In genomic region chr5:99973941-99974340, GRCm38 (mm10) we compare ENCODE assay signal across 7 mouse cellular contexts. TPM values are rescaled to one million over a fixed set of nuclear protein-coding genes. Genes with fewer than 3 reads are reported as not detected.
DNase-seq lines count a peak whose midpoint lies in the region; ATAC-seq and TF ChIP-seq lines count a peak whose summit lies in the region.

No protein-coding gene starts in this region.

- H3K4me3 ChIP-seq in lung, embryonic 14.5 days (ENCODE audit: low read depth, low read length): peak overlapping the region; percentile 14; the same call in 1 of the 2 replicates
- H3K4me3 ChIP-seq in lung, adult 2 months (replicated peaks; ENCODE audit: extremely low read depth, low read depth, low read length): no peak overlapping the region
- H3K4me3 ChIP-seq in forebrain, embryonic 12.5 days (replicated peaks): no peak overlapping the region
- no peak overlapping the region for H3K4me3 ChIP-seq in liver, embryonic 16.5 days (ENCODE audit: low read depth, low read length)

- TF ChIP-seq CTCF in lung, embryonic 14.5 days (IDR thresholded peaks at IDR 0.05; ENCODE audit: low read depth): no peak
- TF ChIP-seq CTCF in lung, adult 2 months (IDR thresholded peaks at IDR 0.05; ENCODE audit: insufficient read depth, low read length): no peak

- H3K4me2 ChIP-seq in lung, embryonic 14.5 days: peak overlapping the region; percentile 86
- H3K4me2 ChIP-seq in forebrain, embryonic 12.5 days: peak overlapping the region; percentile 84
- H3K4me2 ChIP-seq in liver, embryonic 16.5 days (ENCODE audit: low read depth, low read length): peak overlapping the region; percentile 33

- DNase-seq in lung, embryonic 14.5 days: no peak
- DNase-seq in lung, adult 2 months: no peak
- DNase-seq in Muller cell, postnatal 12 days (ENCODE audit: inconsistent ontology term): peak; percentile 86
- no peak for DNase-seq in testis, postnatal 10 days (ENCODE audit: low spot score)
- no peak for DNase-seq in urinary bladder, adult 18-20 months (ENCODE audit: low spot score in 2 of 2)

- H3K36me3 ChIP-seq in lung, embryonic 14.5 days (ENCODE audit: insufficient read depth): peaks cover 38% of the 10 kb centered on the region
- H3K36me3 ChIP-seq in forebrain, embryonic 12.5 days (replicated peaks): peaks cover 24% of the 10 kb centered on the region
- peaks cover 13% of the 10 kb centered on the region; the same call in 1 of the 2 replicates for H3K36me3 ChIP-seq in liver, embryonic 16.5 days (ENCODE audit: control insufficient read depth, insufficient read depth)

- H3K27ac ChIP-seq in lung, embryonic 14.5 days (ENCODE audit: low read depth): no peak overlapping the region
- no peak overlapping the region for H3K27ac ChIP-seq in forebrain, embryonic 12.5 days
- 0 out of 2 replicates have a peak overlapping the region, but pooled peaks have one; percentile 10 for H3K27ac ChIP-seq in liver, embryonic 16.5 days (ENCODE audit: low read length)

- 10% methylated on average over 2 of the region's 2 CpGs for WGBS in lung, embryonic 14.5 days
- 5% methylated on average over 2 of the region's 2 CpGs for WGBS in lung, adult 2 months
- 34% methylated on average over 2 of the region's 2 CpGs for WGBS in forebrain, embryonic 12.5 days
- WGBS in liver, embryonic 16.5 days (ENCODE audit: insufficient replicate concordance): 1% methylated on average over 2 of the region's 2 CpGs

- no peaks in the 10 kb centered on the region for H3K27me3 ChIP-seq in lung, embryonic 14.5 days (ENCODE audit: insufficient read depth, low read length)
- no peaks in the 10 kb centered on the region for H3K27me3 ChIP-seq in forebrain, embryonic 12.5 days
- no peaks in the 10 kb centered on the region for H3K27me3 ChIP-seq in liver, embryonic 16.5 days (ENCODE audit: control insufficient read depth, insufficient read depth, low read depth, low read length)

- no peak overlapping the region; the same call in 1 of the 2 replicates for H3K9ac ChIP-seq in lung, embryonic 14.5 days
- no peak overlapping the region for H3K9ac ChIP-seq in forebrain, embryonic 12.5 days
- H3K9ac ChIP-seq in liver, embryonic 16.5 days (ENCODE audit: low read depth, low read length): no peak overlapping the region

- TF ChIP-seq POLR2A in lung, adult 2 months (IDR thresholded peaks at IDR 0.05; ENCODE audit: borderline replicate concordance, extremely low read depth, low read depth, low read length): no peak

- no peak for ATAC-seq in lung, embryonic 14.5 days (ENCODE audit: insufficient read depth)
- no peak for ATAC-seq in forebrain, embryonic 12.5 days (ENCODE audit: low FRiP score)
- no peak for ATAC-seq in liver, embryonic 16.5 days (ENCODE audit: low read depth)

- H3K4me1 ChIP-seq in lung, embryonic 14.5 days (ENCODE audit: insufficient read depth): peaks cover 17% of the 10 kb centered on the region
- peaks cover 9% of the 10 kb centered on the region for H3K4me1 ChIP-seq in lung, adult 2 months (ENCODE audit: control insufficient read depth, insufficient read depth, low read length)
- H3K4me1 ChIP-seq in forebrain, embryonic 12.5 days: peaks cover 33% of the 10 kb centered on the region
- peaks cover 22% of the 10 kb centered on the region for H3K4me1 ChIP-seq in liver, embryonic 16.5 days (ENCODE audit: control insufficient read depth, low read depth, low read length)

- H3K9me3 ChIP-seq in lung, embryonic 14.5 days (ENCODE audit: low read depth, low read length): no peaks in the 10 kb centered on the region
- no peaks in the 10 kb centered on the region for H3K9me3 ChIP-seq in forebrain, embryonic 12.5 days
- H3K9me3 ChIP-seq in liver, embryonic 16.5 days (replicated peaks; ENCODE audit: control insufficient read depth, low read length): no peaks in the 10 kb centered on the region

RNA-seq across cellular contexts. Expression of gene Hnrnpd, which starts 4.8 kb away (rescaled TPM):
- 196 TPM in 2 replicates for polyA plus RNA-seq in lung, embryonic 14.5 days (2014; fragmentation: Nextera tagmentation; extraction: Ambion mirVana)
- polyA plus RNA-seq in lung, adult 2 months (2012; rRNA removed): 28.5 and 46.0 TPM in 2 replicates
- polyA plus RNA-seq in forebrain, embryonic 12.5 days (2016; fragmentation: Nextera tagmentation; extraction: Ambion mirVana): 464 and 515 TPM in 2 replicates
- 18.0 and 18.5 TPM in 2 replicates for polyA plus RNA-seq in liver, embryonic 16.5 days (2015; fragmentation: Nextera tagmentation; extraction: Ambion mirVana)

RNA-seq across cellular contexts. Expression of gene 4930524J08Rik, which starts 4.9 kb away (rescaled TPM):
- polyA plus RNA-seq in lung, embryonic 14.5 days (2014; fragmentation: Nextera tagmentation; extraction: Ambion mirVana): 2.0 and 3.0 TPM in 2 replicates
- polyA plus RNA-seq in lung, adult 2 months (2012; rRNA removed): 1.1 and 1.7 TPM in 2 replicates
- 2.3 and 3.0 TPM in 2 replicates for polyA plus RNA-seq in forebrain, embryonic 12.5 days (2016; fragmentation: Nextera tagmentation; extraction: Ambion mirVana)
- 0.40 and 0.48 TPM in 2 replicates for polyA plus RNA-seq in liver, embryonic 16.5 days (2015; fragmentation: Nextera tagmentation; extraction: Ambion mirVana)

Comparison
In these comparisons a context has a peak if more than half of its experiments do, and no peak if none do; other contexts are left out.
1. H3K4me2 ChIP-seq: peak in every context shown above with its lines; median percentile 86 in lung, embryonic 14.5 days; 84 in forebrain, embryonic 12.5 days; 33 in liver, embryonic 16.5 days.